Mouse (Mus musculus) testis, postnatal 10 days (tissue): ENCODE results near the gene Cd59a.
"Not testable (repeated sequence)": the region's sequence is repeated elsewhere in the genome, so short reads cannot be mapped to it uniquely, and the experiment has no call there.

Source experiments
- DNase-seq: peaks from one replicate; pipeline ENCODE4 v3.0.0; 2021; ENCODE audit warnings: low spot score

Gene Cd59a

GRCm38 (mm10) chr2:104109021-104109420 is 13.4 kb downstream of the Cd59a start:
- not testable (repeated sequence) for DNase-seq

- no peak for DNase-seq
These were observed 13.9 kb downstream of the Cd59a start for GRCm38 (mm10) chr2:104109528-104109927.

- DNase-seq = no peak
These were observed 14.4 kb downstream of the Cd59a start for GRCm38 (mm10) chr2:104110031-104110430.

GRCm38 (mm10) chr2:104111170-104111797 is 15.7 kb downstream of the Cd59a start:
- DNase-seq = not testable (repeated sequence)

- not testable (repeated sequence) for DNase-seq
These were observed 18.0 kb downstream of the Cd59a start for GRCm38 (mm10) chr2:104113563-104113962.

- no peak for DNase-seq
These were observed 19.3 kb downstream of the Cd59a start for GRCm38 (mm10) chr2:104114898-104115297.

- not testable (repeated sequence) for DNase-seq
These were observed 21.6 kb downstream of the Cd59a start for GRCm38 (mm10) chr2:104117173-104117572.

- DNase-seq = no peak
These were observed 23.5 kb downstream of the Cd59a start for GRCm38 (mm10) chr2:104119097-104119496.

- DNase-seq = no peak
These were observed 24.7 kb downstream of the Cd59a start for GRCm38 (mm10) chr2:104120312-104120711.

- no peak for DNase-seq
These were observed 26.3 kb downstream of the Cd59a start for GRCm38 (mm10) chr2:104121681-104122504.

- peak; percentile 98 for DNase-seq
These were observed 27.1 kb downstream of the Cd59a start, which contains the start of gene A930018P22Rik for GRCm38 (mm10) chr2:104122505-104123378. Gene A930018P22Rik, plus strand, starts transcription at chr2:104122769.

- no peak for DNase-seq
These were observed 27.9 kb downstream of the Cd59a start for GRCm38 (mm10) chr2:104123540-104123939.

- DNase-seq = no peak
These were observed 28.5 kb downstream of the Cd59a start for GRCm38 (mm10) chr2:104124071-104124470.

GRCm38 (mm10) chr2:104128803-104129531 is 33.4 kb downstream of the Cd59a start:
- no peak for DNase-seq

- DNase-seq = no peak
These were observed 34.6 kb downstream of the Cd59a start for GRCm38 (mm10) chr2:104130165-104130564.

GRCm38 (mm10) chr2:104130969-104131368 is 35.4 kb downstream of the Cd59a start:
- peak; percentile 84 for DNase-seq

GRCm38 (mm10) chr2:104132266-104132859 is 36.8 kb downstream of the Cd59a start:
- no peak for DNase-seq

- DNase-seq = peak; percentile 59
These were observed 37.6 kb downstream of the Cd59a start for GRCm38 (mm10) chr2:104133042-104133810.

- peak; percentile 51 for DNase-seq
These were observed 38.8 kb downstream of the Cd59a start for GRCm38 (mm10) chr2:104134150-104135056.
